Mouse (Mus musculus) heart, postnatal 0 days (tissue): Measurements from ENCODE around the gene Rabep2.

ENCODE experiments used
- CTCF ChIP-seq: IDR thresholded peaks from 2 replicates; pipeline ENCODE4 v1.5.1; 2016; ENCODE audit warnings: antibody characterized with exemption, control low read depth, low read depth
- EP300 ChIP-seq: IDR thresholded peaks from 2 replicates; pipeline ENCODE4 v1.6.1; 2016; ENCODE audit warnings: antibody characterized with exemption, low read depth

- no peak for TF ChIP-seq EP300
- TF ChIP-seq CTCF, result no peak
These were observed 43.3 kb downstream of the Rabep2 start for GRCm38 (mm10) chr7:126471853-126472252.
